Mouse (Mus musculus) liver, embryonic 11.5 days (tissue): ENCODE results near the gene Pikfyve. TPM values are rescaled to one million over a fixed set of nuclear protein-coding genes. Genes with fewer than 3 reads are reported as not detected.

Experiments
- ATAC-seq: fragments of 200-750 bp; cut with Nextera tagmentation; replicated peaks from 2 replicates; pipeline ENCODE4 v1.8.0; 2017; ENCODE audit warnings: moderate number of reproducible peaks, mild to moderate bottlenecking, moderate TSS enrichment, moderate library complexity; ENCODE audit not compliant: low FRiP score
- DNase-seq: peaks from one replicate; pipeline ENCODE4 v3.0.0-alpha.2; 2017; ENCODE audit warnings: low spot score
- H3K27ac ChIP-seq: fragments of 300-500 bp; sonication (generic); 2 replicates; pipeline ENCODE4 v1.5.1; 2014; ENCODE audit warnings: mild to moderate bottlenecking, low read depth, low read length, control low read depth
- H3K27me3 ChIP-seq: fragments of 300-500 bp; sonication (generic); replicated peaks from 2 replicates; pipeline ENCODE4 v1.6.1; 2014; ENCODE audit warnings: low read length, mixed read lengths; ENCODE audit not compliant: control insufficient read depth, insufficient read depth
- H3K36me3 ChIP-seq: fragments of 300-500 bp; sonication (generic); 2 replicates; pipeline ENCODE4 v1.6.1; 2014; ENCODE audit warnings: mild to moderate bottlenecking, low read length, moderate library complexity, mixed read lengths; ENCODE audit not compliant: control insufficient read depth, insufficient read depth
- H3K4me1 ChIP-seq: fragments of 300-500 bp; sonication (generic); replicated peaks from 2 replicates; pipeline ENCODE4 v1.6.1; 2014; ENCODE audit warnings: low read length, mixed read lengths; ENCODE audit not compliant: control insufficient read depth, insufficient read depth
- H3K4me2 ChIP-seq: fragments of 300-500 bp; sonication (generic); 2 replicates; pipeline ENCODE4 v1.6.1; 2014; ENCODE audit warnings: mild to moderate bottlenecking, control low read depth, moderate library complexity
- H3K4me3 ChIP-seq: fragments of 300-500 bp; sonication (generic); 2 replicates; pipeline ENCODE4 v1.5.1; 2014; ENCODE audit warnings: low read depth, low read length, control low read depth
- H3K9ac ChIP-seq: fragments of 300-500 bp; sonication (generic); 2 replicates; pipeline ENCODE4 v1.6.1; 2014; ENCODE audit warnings: low read depth, low read length, control low read depth
- H3K9me3 ChIP-seq: fragments of 300-500 bp; sonication (generic); 2 replicates; pipeline ENCODE4 v1.6.1; 2016; ENCODE audit warnings: low read length, inconsistent platforms, mixed read lengths; ENCODE audit not compliant: control insufficient read depth
- WGBS: fragments of 180-500 bp; shearing (Covaris S2); extraction: QIAGEN DNeasy Blood & Tissue Kit; methylation state at CpG from one replicate; pipeline ENCODE4 v1.1.7; 2014; 5-methylcytosine and 5-hydroxymethylcytosine counted together
- polyA plus RNA-seq: library from polyadenylated mRNA; unstranded; fragments of >200 nt; fragmentation: Nextera tagmentation; extraction: Ambion mirVana; gene quantifications from 2 replicates; pipeline ENCODE4 v1.2.1, GENCODE M21; 2014

Pikfyve gene
- polyA plus RNA-seq, 1 experiment from 2014 or later, result 10.7 TPM

DNA sequence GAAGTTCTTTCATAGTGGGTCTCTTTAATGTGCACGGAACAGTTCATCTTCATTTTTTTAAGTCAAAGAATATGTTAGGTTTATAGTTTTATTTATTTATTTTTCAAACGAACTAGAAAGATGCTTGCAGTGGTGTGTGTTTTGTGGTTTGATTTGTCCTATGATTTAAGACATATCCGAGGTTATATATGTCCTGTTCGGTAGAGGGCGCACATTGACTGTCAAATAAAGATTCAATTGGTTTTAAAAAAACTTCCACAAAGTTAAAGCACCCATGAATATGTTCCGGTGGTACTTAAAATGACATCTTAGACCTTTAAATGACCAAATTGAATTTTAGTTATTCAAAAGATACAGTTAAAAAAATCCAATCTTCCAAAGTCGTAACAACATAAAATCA, 125.6 kb downstream of the Pikfyve start:
- H3K4me3 ChIP-seq, result no peak overlapping the region
- H3K27ac ChIP-seq, result no peak overlapping the region
- ATAC-seq (no peak), DNase-seq (no peak)
- H3K36me3 ChIP-seq, result no peaks in the 10 kb centered on the region
- peak overlapping the region; percentile 60; the same call in 1 of the 2 replicates for H3K4me2 ChIP-seq
- H3K9ac ChIP-seq, result no peak overlapping the region
- H3K27me3 ChIP-seq, result peaks cover 13% of the 10 kb centered on the region
- H3K4me1 ChIP-seq, result no peaks in the 10 kb centered on the region; the same call in 1 of the 2 replicates
- 12% methylated on average over 7 of the region's 7 CpGs for WGBS
- H3K9me3 ChIP-seq, result no peaks in the 10 kb centered on the region

DNA sequence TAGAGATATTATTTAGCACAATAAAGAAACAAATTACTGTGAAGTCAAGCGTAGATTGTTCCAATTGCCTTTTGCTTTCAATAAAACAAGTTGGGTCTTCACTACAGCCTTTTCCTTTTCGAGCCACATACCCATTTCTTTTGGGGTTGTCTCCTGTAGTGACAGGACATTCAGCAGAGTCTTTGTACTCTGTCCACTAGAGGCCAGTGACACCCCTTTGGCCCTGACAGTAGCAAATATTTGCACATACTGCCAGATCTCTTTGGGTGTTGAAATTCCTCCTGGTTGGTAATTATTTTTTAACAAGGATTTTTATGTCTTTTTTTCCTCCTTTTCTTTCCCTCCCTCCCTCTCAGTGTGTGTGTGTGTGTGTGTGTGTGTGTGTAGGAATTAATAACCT, 126.4 kb downstream of the Pikfyve start:
- Histone ChIP-seq H3K4me1 (no peaks in the 10 kb centered on the region; the same call in 1 of the 2 replicates), H3K9me3 (no peaks in the 10 kb centered on the region), H3K27me3 (peaks cover 13% of the 10 kb centered on the region), H3K36me3 (no peaks in the 10 kb centered on the region), H3K4me2 (no peak overlapping the region), H3K9ac (no peak overlapping the region), H3K4me3 (no peak overlapping the region), H3K27ac (no peak overlapping the region)
- ATAC-seq, result no peak
- no peak for DNase-seq
- 54% methylated on average over 2 of the region's 2 CpGs for WGBS

DNA sequence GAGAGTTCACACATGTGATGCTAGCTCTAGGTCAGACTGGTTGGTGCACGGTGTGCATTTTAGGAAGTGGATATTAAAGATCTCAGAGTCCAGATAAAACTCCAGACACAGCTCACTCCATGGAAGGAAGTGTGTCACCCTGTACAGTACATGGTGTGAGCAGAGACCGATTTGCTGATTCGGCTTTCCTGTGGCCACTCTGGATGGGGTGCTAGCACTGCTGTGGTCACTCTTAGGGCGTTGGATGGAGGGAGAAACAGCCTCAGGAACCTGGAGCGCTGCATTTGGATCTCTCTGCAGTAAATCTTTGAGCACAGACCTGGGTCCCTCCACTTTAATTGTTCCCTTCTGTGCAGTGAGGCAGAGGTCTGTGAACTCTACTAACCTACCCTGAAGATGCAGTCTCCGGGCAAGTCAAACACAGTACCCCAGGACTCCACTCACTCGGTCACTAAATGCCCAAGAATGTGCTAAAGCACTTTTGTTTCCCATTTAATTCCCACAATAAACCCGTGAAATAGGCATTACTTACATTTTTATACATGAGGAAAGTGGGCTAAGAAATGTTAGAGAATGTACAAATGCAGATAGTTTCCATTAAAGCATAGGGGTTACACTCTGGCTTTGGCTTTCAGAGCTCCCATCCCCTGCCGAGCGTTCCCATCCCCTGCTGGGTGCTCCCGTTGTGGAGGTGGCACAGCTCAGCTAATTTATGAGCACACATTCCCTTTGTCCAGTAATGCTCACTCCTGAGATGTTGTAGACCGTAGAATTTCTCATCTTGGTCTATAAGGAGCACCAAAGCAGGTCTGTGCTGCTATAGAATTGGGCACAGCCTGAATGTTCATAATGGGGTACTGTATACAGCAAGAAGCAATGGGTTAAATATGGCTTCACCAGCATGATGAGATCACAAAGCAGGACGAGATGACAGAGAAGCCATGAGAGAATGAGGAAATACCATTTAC, 127.9 kb downstream of the Pikfyve start:
- Histone ChIP-seq H3K4me3 (no peak overlapping the region), H3K27me3 (peaks cover 13% of the 10 kb centered on the region), H3K9me3 (no peaks in the 10 kb centered on the region), H3K9ac (no peak overlapping the region), H3K36me3 (no peaks in the 10 kb centered on the region), H3K4me1 (no peaks in the 10 kb centered on the region; the same call in 1 of the 2 replicates), H3K4me2 (no peak overlapping the region), H3K27ac (no peak overlapping the region)
- ATAC-seq, result no peak
- 68% methylated on average over 13 of the region's 13 CpGs for WGBS
- no peak for DNase-seq

DNA sequence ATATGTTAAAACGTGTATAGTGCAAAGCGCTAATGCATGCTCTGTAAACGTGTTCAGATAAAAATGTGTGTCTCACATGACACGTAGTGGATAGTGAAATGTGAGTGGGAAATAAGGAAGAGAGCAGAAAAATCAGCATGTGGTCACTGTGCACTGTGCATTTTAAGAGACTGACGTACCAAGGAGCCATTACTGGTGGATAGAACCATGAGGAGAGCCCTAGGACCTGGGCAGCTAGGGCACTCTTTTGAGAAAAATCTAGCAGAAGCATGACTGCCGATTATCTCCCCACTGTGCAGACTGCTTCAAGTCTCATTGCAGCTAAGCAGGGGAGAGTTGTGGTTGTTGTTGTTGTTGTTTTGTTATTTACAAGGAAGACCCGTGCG, 128.5 kb downstream of the Pikfyve start:
- DNase-seq (no peak), ATAC-seq (no peak)
- Histone ChIP-seq H3K9ac (no peak overlapping the region), H3K9me3 (no peaks in the 10 kb centered on the region), H3K27ac (no peak overlapping the region), H3K4me3 (no peak overlapping the region), H3K27me3 (peaks cover 13% of the 10 kb centered on the region), H3K4me1 (no peaks in the 10 kb centered on the region; the same call in 1 of the 2 replicates), H3K36me3 (no peaks in the 10 kb centered on the region), H3K4me2 (no peak overlapping the region)
- WGBS, result 80% methylated on average over 8 of the region's 8 CpGs

Other genes starting within 250 kb of the Pikfyve start
- gene Plekhm3, start 229.9 kb upstream of the Pikfyve start, polyA plus RNA-seq, result 3.8 and 5.6 TPM in 2 replicates
- gene Akr1cl, start 153.9 kb upstream of the Pikfyve start, polyA plus RNA-seq, result 0.23 TPM in 1 of 2 replicates, not detected in the other
- gene Cryge, start 135.5 kb upstream of the Pikfyve start, polyA plus RNA-seq, result not detected in 2 replicates
- gene Crygd, start 123.2 kb upstream of the Pikfyve start, polyA plus RNA-seq, result not detected in 2 replicates
- not detected in 2 replicates for gene Crygc, start 113.0 kb upstream of the Pikfyve start, polyA plus RNA-seq
- gene Crygb, start 104.4 kb upstream of the Pikfyve start, polyA plus RNA-seq, result not detected in 2 replicates
- gene Cryga, start 83.3 kb upstream of the Pikfyve start, polyA plus RNA-seq, result not detected in 2 replicates
- gene Gm28845, start 67.1 kb upstream of the Pikfyve start, polyA plus RNA-seq, result not detected in 2 replicates
- 0.32 and 0.49 TPM in 2 replicates for gene D630023F18Rik, start 63.5 kb upstream of the Pikfyve start, polyA plus RNA-seq
- 106 and 118 TPM in 2 replicates for gene Idh1, start 183 bp upstream of the Pikfyve start, polyA plus RNA-seq
- gene Pth2r, start 95.4 kb downstream of the Pikfyve start, polyA plus RNA-seq, result not detected in 2 replicates